26 mouse cellular contexts compared by ENCODE assay signal in genomic region chr1:132153691-132154090, GRCm38 (mm10). TPM values are rescaled to one million over a fixed set of nuclear protein-coding genes. Genes with fewer than 3 reads are reported as not detected.
A peak's percentile ranks its signal among the peaks of the same experiment; 100 is the strongest.
DNase-seq lines count a peak whose midpoint lies in the region; ATAC-seq lines count a peak whose summit lies in the region.
"Had no signal": no experiment of that assay in that cellular context is flagged by ENCODE, and none has a peak within 500 bp of the region (broad histone marks: within the 10 kb centered on the region; RNA-seq: fewer than 3 reads in every experiment).

No protein-coding gene starts in this region.

- no peak overlapping the region for H3K27ac ChIP-seq in kidney, embryonic 16.5 days (ENCODE audit: low read length)
- H3K27ac ChIP-seq in neural tube, embryonic 11.5 days (ENCODE audit: low read depth, low read length) = no peak overlapping the region
- H3K27ac ChIP-seq in neural tube, embryonic 15.5 days (replicated peaks) = no peak overlapping the region
- H3K27ac ChIP-seq: embryonic facial prominence, embryonic 15.5 days; hindbrain, embryonic 15.5 days; liver, embryonic 12.5 days; midbrain, embryonic 12.5 days; neural tube, embryonic 13.5 days had no signal

- H3K4me3 ChIP-seq in kidney, embryonic 16.5 days (ENCODE audit: low read length) = no peak overlapping the region
- no peak overlapping the region for H3K4me3 ChIP-seq in neural tube, embryonic 11.5 days (ENCODE audit: low read depth, low read length)
- H3K4me3 ChIP-seq in neural tube, embryonic 15.5 days (replicated peaks) = no peak overlapping the region
- H3K4me3 ChIP-seq: embryonic facial prominence, embryonic 15.5 days; hindbrain, embryonic 15.5 days; liver, embryonic 12.5 days; midbrain, embryonic 12.5 days; neural tube, embryonic 13.5 days had no signal

- DNase-seq in heart, adult 11 months = peak; percentile 91
- no peak for DNase-seq in heart, postnatal 10 days
- peak; percentile 3 for DNase-seq in kidney, adult 11 months
- DNase-seq in neural tube, embryonic 11.5 days (ENCODE audit: low spot score) = no peak
- DNase-seq: adrenal gland, adult 2 months; cerebellum, adult 18-20 months; forebrain, postnatal 0 days; gastrocnemius, postnatal 36 days; lung, adult 18-20 months; lung, postnatal 10 days; right cerebral cortex, adult 18-20 months; right cerebral cortex, postnatal 4 days; thymus, postnatal 25 days had no signal

- no peaks in the 10 kb centered on the region for H3K36me3 ChIP-seq in kidney, embryonic 16.5 days (ENCODE audit: insufficient read depth, low read length)
- no peaks in the 10 kb centered on the region for H3K36me3 ChIP-seq in neural tube, embryonic 11.5 days (ENCODE audit: control insufficient read depth, insufficient read depth, low read length)
- no peaks in the 10 kb centered on the region for H3K36me3 ChIP-seq in neural tube, embryonic 15.5 days
- H3K36me3 ChIP-seq: embryonic facial prominence, embryonic 15.5 days; G1E; hindbrain, embryonic 15.5 days; liver, embryonic 12.5 days; midbrain, embryonic 12.5 days; neural tube, embryonic 13.5 days had no signal

- WGBS in kidney, embryonic 16.5 days = 27% methylated on average over 8 of the region's 8 CpGs
- WGBS in neural tube, embryonic 11.5 days = 11% methylated on average over 8 of the region's 8 CpGs
- 26% methylated on average over 8 of the region's 8 CpGs for WGBS in neural tube, embryonic 15.5 days

- intact Hi-C loops in heart, postnatal 10 days (cut with DNase I) = no loop called here

- H3K9me3 ChIP-seq in kidney, embryonic 16.5 days (ENCODE audit: low read length) = no peaks in the 10 kb centered on the region
- no peaks in the 10 kb centered on the region for H3K9me3 ChIP-seq in neural tube, embryonic 11.5 days (ENCODE audit: control insufficient read depth, low read length)
- H3K9me3 ChIP-seq in neural tube, embryonic 15.5 days (replicated peaks) = no peaks in the 10 kb centered on the region
- H3K9me3 ChIP-seq: embryonic facial prominence, embryonic 15.5 days; G1E; hindbrain, embryonic 15.5 days; liver, embryonic 12.5 days; midbrain, embryonic 12.5 days; neural tube, embryonic 13.5 days had no signal

- H3K9ac ChIP-seq in kidney, embryonic 16.5 days (replicated peaks; ENCODE audit: low read length) = no peak overlapping the region
- H3K9ac ChIP-seq in neural tube, embryonic 11.5 days (ENCODE audit: low read length) = peak overlapping the region; percentile 18; the same call in 1 of the 2 replicates
- H3K9ac ChIP-seq in neural tube, embryonic 15.5 days (replicated peaks) = no peak overlapping the region
- H3K9ac ChIP-seq: embryonic facial prominence, embryonic 15.5 days; forebrain, postnatal 0 days; hindbrain, embryonic 15.5 days; liver, embryonic 12.5 days; midbrain, embryonic 12.5 days; neural tube, embryonic 13.5 days had no signal

- no peak overlapping the region for H3K4me2 ChIP-seq in kidney, embryonic 16.5 days (replicated peaks; ENCODE audit: low read depth, low read length)
- H3K4me2 ChIP-seq in neural tube, embryonic 11.5 days (ENCODE audit: low read depth) = no peak overlapping the region
- no peak overlapping the region for H3K4me2 ChIP-seq in neural tube, embryonic 15.5 days
- H3K4me2 ChIP-seq: embryonic facial prominence, embryonic 15.5 days; hindbrain, embryonic 15.5 days; liver, embryonic 12.5 days; midbrain, embryonic 12.5 days; neural tube, embryonic 13.5 days had no signal

- peaks cover 16% of the 10 kb centered on the region for H3K4me1 ChIP-seq in kidney, embryonic 16.5 days (ENCODE audit: insufficient read depth, low read length)
- H3K4me1 ChIP-seq in neural tube, embryonic 11.5 days (ENCODE audit: control insufficient read depth, insufficient read depth, low read length) = no peaks in the 10 kb centered on the region
- peaks cover 13% of the 10 kb centered on the region for H3K4me1 ChIP-seq in neural tube, embryonic 15.5 days

- ATAC-seq in kidney, embryonic 16.5 days (ENCODE audit: low FRiP score, low TSS enrichment) = no peak
- no peak for ATAC-seq in neural tube, embryonic 11.5 days (ENCODE audit: insufficient read depth, low FRiP score, low TSS enrichment)
- no peak for ATAC-seq in neural tube, embryonic 15.5 days (ENCODE audit: low FRiP score)
- ATAC-seq in erythroid progenitor cell, adult 5-6 weeks (replicated peaks; ENCODE audit: low FRiP score, poor library complexity, severe bottlenecking) = no peak
- no peak for ATAC-seq in monocyte, adult 5-6 weeks (replicated peaks; ENCODE audit: insufficient number of reproducible peaks, low FRiP score, low TSS enrichment, poor library complexity, severe bottlenecking)
- ATAC-seq: forebrain, postnatal 0 days; liver, embryonic 12.5 days had no signal

- peaks cover 10% of the 10 kb centered on the region for H3K27me3 ChIP-seq in kidney, embryonic 16.5 days (ENCODE audit: insufficient read depth, low read length)
- H3K27me3 ChIP-seq in neural tube, embryonic 11.5 days (ENCODE audit: control insufficient read depth, insufficient read depth, low read length) = no peaks in the 10 kb centered on the region
- H3K27me3 ChIP-seq in neural tube, embryonic 15.5 days (replicated peaks) = peaks cover under 1% of the 10 kb centered on the region
- H3K27me3 ChIP-seq: hindbrain, embryonic 15.5 days had no signal

RNA-seq across cellular contexts. Expression of gene Cdk18, which starts 14.2 kb away (rescaled TPM):
- 10 to 100 TPM in 1 of 2 experiments, 1 to 10 TPM in 1; 7.6 to 10.4 TPM for total RNA-seq in heart, postnatal 10 days (2021)
- polyA plus RNA-seq in kidney, embryonic 16.5 days (2015; fragmentation: Nextera tagmentation; extraction: Ambion mirVana) = 9.0 and 9.3 TPM in 2 replicates
- polyA plus RNA-seq in neural tube, embryonic 11.5 days (2014; fragmentation: Nextera tagmentation; extraction: Ambion mirVana) = 1.9 TPM in 2 replicates
- polyA plus RNA-seq in neural tube, embryonic 15.5 days (2015; fragmentation: Nextera tagmentation; extraction: Ambion mirVana) = 0.68 and 1.6 TPM in 2 replicates
- not detected in 2 replicates for total RNA-seq in erythroid progenitor cell, adult 5-6 weeks (2015; ENCODE audit: low replicate concordance)
- 0.13 TPM in 1 of 2 replicates, not detected in the other for total RNA-seq in erythroid progenitor cell, adult 5-6 weeks (2017; ENCODE audit: low replicate concordance)
- 0.43 to 2.9 TPM in 2 of 3 replicates, not detected in the other for total RNA-seq in monocyte, adult 5-6 weeks (2017)

RNA-seq across cellular contexts. Expression of gene Lemd1, which starts 37.5 kb away (rescaled TPM):
- not detected for total RNA-seq in heart, postnatal 10 days (2021)
- polyA plus RNA-seq in kidney, embryonic 16.5 days (2015; fragmentation: Nextera tagmentation; extraction: Ambion mirVana) = 0.21 and 0.32 TPM in 2 replicates
- 5.6 and 6.8 TPM in 2 replicates for polyA plus RNA-seq in neural tube, embryonic 11.5 days (2014; fragmentation: Nextera tagmentation; extraction: Ambion mirVana)
- polyA plus RNA-seq in neural tube, embryonic 15.5 days (2015; fragmentation: Nextera tagmentation; extraction: Ambion mirVana) = 16.9 and 17.6 TPM in 2 replicates
- total RNA-seq in erythroid progenitor cell, adult 5-6 weeks (2015; ENCODE audit: low replicate concordance) = not detected in 2 replicates
- not detected in 2 replicates for total RNA-seq in erythroid progenitor cell, adult 5-6 weeks (2017; ENCODE audit: low replicate concordance)
- 1.8 TPM in 1 of 3 replicates, not detected in the others for total RNA-seq in monocyte, adult 5-6 weeks (2017)
- total RNA-seq: common myeloid progenitor, adult 5-6 weeks; gastrocnemius, postnatal 36 days; hematopoietic stem cell, adult 5-6 weeks had no signal
- polyA plus RNA-seq: G1E; heart, embryonic 14.5 days; liver, embryonic 12.5 days had no signal

RNA-seq across cellular contexts. Expression of gene AC124108.1, which starts 37.6 kb away (rescaled TPM):
- total RNA-seq in heart, postnatal 10 days (2021) = not detected
- 0.10 and 0.13 TPM in 2 replicates for polyA plus RNA-seq in kidney, embryonic 16.5 days (2015; fragmentation: Nextera tagmentation; extraction: Ambion mirVana)
- polyA plus RNA-seq in neural tube, embryonic 11.5 days (2014; fragmentation: Nextera tagmentation; extraction: Ambion mirVana) = 2.2 and 2.6 TPM in 2 replicates
- polyA plus RNA-seq in neural tube, embryonic 15.5 days (2015; fragmentation: Nextera tagmentation; extraction: Ambion mirVana) = 1.4 and 1.6 TPM in 2 replicates
- not detected in 2 replicates for total RNA-seq in erythroid progenitor cell, adult 5-6 weeks (2015; ENCODE audit: low replicate concordance)
- total RNA-seq in erythroid progenitor cell, adult 5-6 weeks (2017; ENCODE audit: low replicate concordance) = not detected in 2 replicates
- not detected in 3 replicates for total RNA-seq in monocyte, adult 5-6 weeks (2017)
- total RNA-seq: common myeloid progenitor, adult 5-6 weeks; gastrocnemius, postnatal 36 days; hematopoietic stem cell, adult 5-6 weeks had no signal
- polyA plus RNA-seq: G1E; heart, embryonic 14.5 days; liver, embryonic 12.5 days had no signal

Comparison
In these comparisons a context has a peak if more than half of its experiments do, and no peak if none do; other contexts are left out.
1. DNase-seq: peak in heart, adult 11 months (single experiment) and kidney, adult 11 months (single experiment); none in heart, postnatal 10 days (0 of 2) and neural tube, embryonic 11.5 days (single experiment).